Mouse (Mus musculus): ENCODE measurements around the gene Agap1.

DNA sequence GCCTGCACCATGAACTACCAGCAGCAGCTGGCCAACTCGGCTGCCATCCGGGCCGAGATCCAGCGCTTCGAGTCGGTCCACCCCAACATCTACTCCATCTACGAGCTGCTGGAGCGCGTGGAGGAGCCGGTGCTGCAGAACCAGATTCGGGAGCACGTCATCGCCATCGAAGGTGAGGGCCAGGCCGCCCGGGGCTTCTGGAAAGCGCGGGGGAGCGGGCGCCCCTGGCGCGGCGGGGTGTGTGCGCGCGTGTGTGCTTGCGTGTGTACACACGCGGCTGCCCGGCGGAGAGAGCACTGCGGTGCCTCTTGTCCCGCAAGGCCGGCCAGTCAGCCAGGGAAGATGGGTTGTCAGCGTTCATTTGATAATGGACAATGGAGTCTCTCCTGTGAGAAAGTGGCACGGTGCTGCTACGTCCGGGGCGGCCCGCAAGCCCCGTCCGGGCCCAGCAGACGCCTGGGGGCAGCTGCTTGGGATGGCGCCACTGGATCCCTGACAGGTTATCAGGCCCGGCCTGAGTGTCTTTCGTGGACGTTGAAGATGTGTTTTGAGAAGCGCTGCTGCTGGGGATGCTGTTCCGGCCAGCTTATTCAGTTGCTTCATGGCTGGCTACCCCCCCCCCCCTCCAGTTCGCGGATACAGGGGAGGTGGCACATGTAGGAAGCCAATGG lies 950 bp downstream of the Agap1 start:
- TF ChIP-seq CTCF (IDR thresholded peaks at IDR 0.05; ENCODE audit: insufficient read depth, low read depth, low read length) (no peak), POLR2A (IDR thresholded peaks at IDR 0.05; ENCODE audit: insufficient read depth, low read depth, low read length) (no peak)
